Mouse (Mus musculus): ENCODE measurements around the gene Gpr157. TPM values are rescaled to one million over a fixed set of nuclear protein-coding genes. Genes with fewer than 3 reads are reported as not detected.

Gene Gpr157
- total RNA-seq, 2 experiments from 2014 or later, result 14.1 to 19.8 TPM

GRCm38 (mm10) chr4:150072416-150073101 is 14.6 kb upstream of the Gpr157 start:
- DNase-seq, result no peak

- DNase-seq, result peak; percentile 71
Measured at GRCm38 (mm10) chr4:150073102-150073473, 14.1 kb upstream of the Gpr157 start.

- DNase-seq, result no peak
Measured at GRCm38 (mm10) chr4:150075350-150075749, 11.8 kb upstream of the Gpr157 start.

- DNase-seq, result peak; percentile 62
Measured at GRCm38 (mm10) chr4:150076147-150076546, 11.0 kb upstream of the Gpr157 start.

- DNase-seq, result no peak
Measured at GRCm38 (mm10) chr4:150078646-150079045, 8.5 kb upstream of the Gpr157 start.

- DNase-seq, result no peak
Measured at GRCm38 (mm10) chr4:150079244-150079643, 7.9 kb upstream of the Gpr157 start.

- no peak for DNase-seq
Measured at GRCm38 (mm10) chr4:150080330-150080967, 6.7 kb upstream of the Gpr157 start.

- no peak for DNase-seq
Measured at GRCm38 (mm10) chr4:150085366-150085765, 1.8 kb upstream of the Gpr157 start.

- DNase-seq, result no peak
Measured at GRCm38 (mm10) chr4:150086841-150087160, 364 bp upstream of the Gpr157 start.

- peak; percentile 43 for DNase-seq
Measured at GRCm38 (mm10) chr4:150087890-150088530, 845 bp downstream of the Gpr157 start.

- DNase-seq, result peak; percentile 54
Measured at GRCm38 (mm10) chr4:150089121-150089520, 2.0 kb downstream of the Gpr157 start.

GRCm38 (mm10) chr4:150091887-150092582 is 4.9 kb downstream of the Gpr157 start:
- peak; percentile 72 for DNase-seq

GRCm38 (mm10) chr4:150092583-150092902 is 5.4 kb downstream of the Gpr157 start:
- DNase-seq, result no peak

- no peak for DNase-seq
Measured at GRCm38 (mm10) chr4:150093560-150094462, 6.6 kb downstream of the Gpr157 start.

- no peak for DNase-seq
Measured at GRCm38 (mm10) chr4:150094463-150094789, 7.3 kb downstream of the Gpr157 start.

- no peak for DNase-seq
Measured at GRCm38 (mm10) chr4:150096309-150096708, 9.1 kb downstream of the Gpr157 start.

GRCm38 (mm10) chr4:150097847-150098246 is 10.7 kb downstream of the Gpr157 start:
- DNase-seq, result no peak

GRCm38 (mm10) chr4:150098880-150099279 is 11.7 kb downstream of the Gpr157 start:
- peak; percentile 77 for DNase-seq

- no peak for DNase-seq
Measured at GRCm38 (mm10) chr4:150102822-150103221, 15.7 kb downstream of the Gpr157 start.

GRCm38 (mm10) chr4:150105671-150106070 is 18.5 kb downstream of the Gpr157 start:
- no peak for DNase-seq

- no peak for DNase-seq
Measured at GRCm38 (mm10) chr4:150106637-150107036, 19.5 kb downstream of the Gpr157 start.

- no peak for DNase-seq
Measured at GRCm38 (mm10) chr4:150109636-150110035, 22.5 kb downstream of the Gpr157 start.

All from heart, postnatal 4 days (tissue).